Mouse (Mus musculus): ENCODE data around the gene Pou2f1. TPM values are rescaled to one million over a fixed set of nuclear protein-coding genes. Genes with fewer than 3 reads are reported as not detected.
A peak's percentile ranks its signal among the peaks of the same experiment; 100 is the strongest.

Pou2f1 gene
- polyA plus RNA-seq, 1 experiment from 2014 or later = 8.4 TPM

DNA sequence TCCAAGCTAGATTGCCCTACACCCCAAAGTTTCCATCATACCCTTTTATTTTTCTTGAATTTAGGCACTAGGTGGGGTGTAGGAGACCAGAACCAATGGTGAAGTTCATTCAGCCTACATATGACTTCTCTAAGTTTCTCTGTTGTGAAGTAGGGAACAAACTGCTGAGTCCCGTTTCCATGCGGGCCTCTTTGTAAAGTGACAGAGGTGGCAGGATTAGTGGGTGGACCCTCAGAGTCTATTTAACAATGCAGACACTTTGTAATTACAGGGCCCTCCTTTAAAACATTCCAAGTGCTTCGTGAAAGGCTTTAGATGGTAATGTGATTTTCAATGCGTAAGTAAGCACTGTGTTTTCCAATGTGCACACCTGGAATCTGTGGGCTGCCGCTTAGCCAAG is 32.6 kb upstream of the Pou2f1 start:
- WGBS = 60% methylated on average over 5 of the region's 5 CpGs
- H3K27ac ChIP-seq = no peak overlapping the region
- ATAC-seq (replicated peaks; ENCODE audit: insufficient number of reproducible peaks, insufficient read depth, low FRiP score, low read depth) = no peak
- no peak overlapping the region for H3K4me2 ChIP-seq
- no peaks in the 10 kb centered on the region for H3K27me3 ChIP-seq
- H3K36me3 ChIP-seq = no peaks in the 10 kb centered on the region
- no peak overlapping the region for H3K9ac ChIP-seq
- H3K4me3 ChIP-seq = no peak overlapping the region
- H3K4me1 ChIP-seq (replicated peaks) = no peaks in the 10 kb centered on the region
- no peaks in the 10 kb centered on the region for H3K9me3 ChIP-seq (replicated peaks)

DNA sequence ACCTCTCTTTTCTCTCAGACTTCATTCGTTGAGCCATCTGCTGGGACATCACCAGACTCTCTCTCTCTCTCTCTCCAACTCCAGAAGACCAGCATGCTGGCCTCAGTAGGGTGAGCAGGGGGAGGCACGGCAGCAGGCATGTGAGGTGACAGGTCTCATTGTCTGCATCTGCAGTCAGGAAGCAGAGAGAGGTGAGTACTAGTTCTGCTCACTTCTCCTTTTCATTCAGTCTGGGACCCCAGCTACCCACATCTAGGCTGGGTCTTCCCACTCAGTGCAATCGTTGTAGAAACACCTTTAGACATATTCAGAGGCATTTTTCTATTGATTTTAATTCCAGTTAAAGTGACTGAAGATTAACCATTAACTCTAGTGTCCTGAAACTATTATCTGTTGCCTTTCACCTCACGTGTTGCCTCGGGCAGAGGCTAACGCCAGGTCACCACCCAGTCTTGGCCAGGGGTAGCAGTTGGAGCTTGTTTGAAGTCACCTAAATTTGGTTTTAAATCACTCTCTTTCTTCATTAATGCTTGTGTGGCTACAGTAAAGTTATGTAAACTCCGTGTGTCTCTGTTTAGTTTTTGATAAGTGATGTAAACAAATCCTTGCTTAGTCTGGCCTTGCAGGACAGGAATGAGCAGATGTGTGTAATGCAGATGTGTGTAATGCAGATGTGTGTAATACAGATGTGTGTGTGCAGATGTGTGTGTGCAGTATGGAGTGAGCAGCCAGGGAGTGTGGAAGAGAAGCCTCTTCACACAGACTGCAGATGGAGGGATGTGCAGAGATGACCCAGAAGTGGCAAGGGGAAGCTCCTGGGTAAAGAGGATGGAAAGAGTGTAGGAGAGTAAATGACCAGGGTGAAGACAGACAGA is 29.4 kb upstream of the Pou2f1 start:
- Histone ChIP-seq H3K27ac (no peak overlapping the region), H3K36me3 (no peaks in the 10 kb centered on the region), H3K9me3 (replicated peaks) (no peaks in the 10 kb centered on the region), H3K27me3 (no peaks in the 10 kb centered on the region; the same call in 1 of the 2 replicates), H3K4me1 (replicated peaks) (no peaks in the 10 kb centered on the region), H3K4me3 (no peak overlapping the region), H3K9ac (no peak overlapping the region), H3K4me2 (no peak overlapping the region)
- no peak for ATAC-seq (replicated peaks; ENCODE audit: insufficient number of reproducible peaks, insufficient read depth, low FRiP score, low read depth)
- WGBS = 59% methylated on average over 7 of the region's 7 CpGs

DNA sequence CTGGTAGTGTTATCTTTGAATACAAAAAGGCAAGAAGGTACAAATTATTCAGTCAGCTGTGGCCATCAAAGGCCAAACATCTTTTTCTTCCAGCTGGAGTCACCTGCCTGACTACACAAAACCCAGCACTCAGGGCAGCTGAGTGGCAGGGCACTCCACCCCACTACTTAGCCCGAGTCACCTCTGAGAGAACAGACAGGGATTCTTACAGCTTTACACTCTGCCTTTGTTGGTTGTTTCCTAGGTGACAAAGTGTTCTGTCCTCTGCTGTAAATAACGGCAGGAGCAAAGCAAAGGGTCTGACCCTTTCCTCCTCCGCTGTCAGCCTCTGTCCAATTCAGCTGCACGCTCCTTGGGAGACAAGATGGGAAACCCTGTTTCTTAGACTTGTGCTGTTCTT is 21.5 kb upstream of the Pou2f1 start:
- WGBS = 33% methylated on average over 4 of the region's 4 CpGs
- ATAC-seq (replicated peaks; ENCODE audit: insufficient number of reproducible peaks, insufficient read depth, low FRiP score, low read depth) = 0 out of 2 replicates have a peak, but pooled peaks have one; percentile 47

DNA sequence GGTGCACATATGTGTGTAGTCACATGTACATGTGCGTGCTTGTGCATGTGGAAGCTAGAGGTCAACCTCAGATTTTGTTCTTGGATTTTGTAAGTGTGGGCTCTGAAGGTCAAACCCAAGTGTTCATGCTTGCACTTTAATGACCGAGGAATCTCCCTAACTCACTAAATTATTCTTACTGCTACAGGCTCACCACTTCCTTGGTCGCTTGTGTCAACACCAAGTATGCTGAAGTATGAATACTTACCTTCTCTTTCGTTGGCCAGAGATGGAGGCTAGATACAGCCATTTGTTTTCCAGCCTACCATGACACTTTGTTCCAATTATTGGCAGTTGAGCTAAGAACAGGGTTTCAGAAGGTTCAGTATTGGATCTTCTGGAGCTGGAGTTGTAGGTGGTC is 14.7 kb upstream of the Pou2f1 start:
- Histone ChIP-seq H3K4me1 (replicated peaks) (no peaks in the 10 kb centered on the region), H3K27me3 (no peaks in the 10 kb centered on the region), H3K4me2 (no peak overlapping the region), H3K27ac (no peak overlapping the region), H3K9ac (no peak overlapping the region), H3K9me3 (replicated peaks) (no peaks in the 10 kb centered on the region), H3K4me3 (no peak overlapping the region), H3K36me3 (no peaks in the 10 kb centered on the region)
- WGBS = 86% methylated on average over 4 of the region's 4 CpGs
- ATAC-seq (replicated peaks; ENCODE audit: insufficient number of reproducible peaks, insufficient read depth, low FRiP score, low read depth) = no peak

More for the DNA sequence above, 21.5 kb upstream of the Pou2f1 start:
- no peak overlapping the region for H3K4me3 ChIP-seq
- no peak overlapping the region for H3K4me2 ChIP-seq
- H3K9ac ChIP-seq = no peak overlapping the region
- no peaks in the 10 kb centered on the region for H3K9me3 ChIP-seq (replicated peaks)
- no peaks in the 10 kb centered on the region for H3K36me3 ChIP-seq
- no peak overlapping the region for H3K27ac ChIP-seq
- H3K4me1 ChIP-seq (replicated peaks) = peaks cover 4% of the 10 kb centered on the region
- H3K27me3 ChIP-seq = no peaks in the 10 kb centered on the region; the same call in 1 of the 2 replicates

DNA sequence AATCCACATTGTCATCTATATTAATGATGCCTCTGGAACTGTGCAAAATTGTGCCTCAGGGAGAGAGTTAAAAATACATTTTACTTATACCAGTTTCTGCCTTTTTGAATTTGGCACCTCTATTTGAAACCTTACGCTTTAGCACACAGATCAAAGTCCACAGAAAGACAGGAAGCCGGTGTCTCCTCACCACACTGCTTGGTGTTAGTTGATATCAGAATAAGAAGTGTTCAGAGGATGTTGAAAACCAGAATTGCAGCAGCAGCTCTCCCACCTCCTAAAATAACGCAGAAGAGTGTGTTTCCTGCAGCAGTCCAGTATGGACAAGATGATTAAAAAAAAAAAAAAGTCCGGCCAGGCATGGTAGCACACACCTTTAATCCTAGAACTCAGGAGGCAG is 13.8 kb upstream of the Pou2f1 start:
- WGBS = 21% methylated on average over 4 of the region's 4 CpGs
- ATAC-seq (replicated peaks; ENCODE audit: insufficient number of reproducible peaks, insufficient read depth, low FRiP score, low read depth) = no peak
- Histone ChIP-seq H3K4me1 (replicated peaks) (no peaks in the 10 kb centered on the region), H3K9ac (no peak overlapping the region), H3K4me2 (no peak overlapping the region), H3K27ac (no peak overlapping the region), H3K4me3 (no peak overlapping the region), H3K9me3 (replicated peaks) (no peaks in the 10 kb centered on the region), H3K36me3 (no peaks in the 10 kb centered on the region), H3K27me3 (no peaks in the 10 kb centered on the region)

DNA sequence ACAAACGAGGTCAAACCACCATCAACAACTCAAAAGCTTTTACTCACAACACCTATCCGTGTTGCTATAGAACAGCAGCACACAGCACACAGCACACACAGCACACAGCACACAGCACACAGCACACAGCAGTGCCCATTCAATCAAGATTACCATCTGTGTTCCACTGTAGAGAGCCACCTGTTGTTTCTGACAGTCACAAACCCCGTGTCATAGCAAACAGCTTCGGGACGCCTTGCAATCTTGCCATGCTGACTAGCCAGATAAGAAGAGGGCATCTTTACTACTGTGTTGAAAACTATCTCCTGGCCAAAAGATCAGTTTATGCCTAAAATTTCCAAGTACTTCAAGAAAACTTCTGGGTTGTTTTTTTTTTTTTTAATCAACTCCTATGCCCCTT is 12.1 kb upstream of the Pou2f1 start:
- ATAC-seq (replicated peaks; ENCODE audit: insufficient number of reproducible peaks, insufficient read depth, low FRiP score, low read depth) = no peak

DNA sequence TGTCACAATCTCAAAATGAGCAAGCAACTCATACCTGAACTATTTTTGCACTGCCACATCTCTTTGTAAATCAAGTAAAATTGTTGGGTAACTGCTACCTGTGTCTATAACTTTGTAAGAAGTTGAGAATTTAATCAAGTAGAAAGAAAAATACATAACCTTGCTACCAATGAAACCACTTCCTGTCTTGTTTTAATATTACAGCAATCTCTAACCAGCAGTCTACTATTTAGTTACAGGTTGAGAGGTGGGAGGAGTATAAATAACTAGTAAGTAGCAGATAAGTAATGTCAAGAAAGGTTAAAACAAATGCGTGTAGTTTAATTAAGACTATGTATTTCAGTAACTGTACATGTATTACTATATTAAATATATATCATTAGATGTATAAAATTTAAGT is 7.6 kb upstream of the Pou2f1 start:
- H3K36me3 ChIP-seq = no peaks in the 10 kb centered on the region
- no peaks in the 10 kb centered on the region for H3K27me3 ChIP-seq
- no peak overlapping the region for H3K9ac ChIP-seq
- WGBS = 84% methylated on average over 1 of the region's 1 CpGs
- H3K27ac ChIP-seq = no peak overlapping the region
- ATAC-seq (replicated peaks; ENCODE audit: insufficient number of reproducible peaks, insufficient read depth, low FRiP score, low read depth) = no peak
- no peaks in the 10 kb centered on the region for H3K9me3 ChIP-seq (replicated peaks)
- H3K4me1 ChIP-seq (replicated peaks) = no peaks in the 10 kb centered on the region
- H3K4me2 ChIP-seq = no peak overlapping the region
- H3K4me3 ChIP-seq = no peak overlapping the region

More for the DNA sequence above, 12.1 kb upstream of the Pou2f1 start:
- no peaks in the 10 kb centered on the region for H3K36me3 ChIP-seq
- H3K27ac ChIP-seq = no peak overlapping the region
- H3K9me3 ChIP-seq (replicated peaks) = no peaks in the 10 kb centered on the region
- no peaks in the 10 kb centered on the region for H3K27me3 ChIP-seq
- H3K9ac ChIP-seq = no peak overlapping the region
- H3K4me2 ChIP-seq = no peak overlapping the region
- H3K4me3 ChIP-seq = no peak overlapping the region
- H3K4me1 ChIP-seq (replicated peaks) = no peaks in the 10 kb centered on the region
- 42% methylated on average over 5 of the region's 5 CpGs for WGBS

DNA sequence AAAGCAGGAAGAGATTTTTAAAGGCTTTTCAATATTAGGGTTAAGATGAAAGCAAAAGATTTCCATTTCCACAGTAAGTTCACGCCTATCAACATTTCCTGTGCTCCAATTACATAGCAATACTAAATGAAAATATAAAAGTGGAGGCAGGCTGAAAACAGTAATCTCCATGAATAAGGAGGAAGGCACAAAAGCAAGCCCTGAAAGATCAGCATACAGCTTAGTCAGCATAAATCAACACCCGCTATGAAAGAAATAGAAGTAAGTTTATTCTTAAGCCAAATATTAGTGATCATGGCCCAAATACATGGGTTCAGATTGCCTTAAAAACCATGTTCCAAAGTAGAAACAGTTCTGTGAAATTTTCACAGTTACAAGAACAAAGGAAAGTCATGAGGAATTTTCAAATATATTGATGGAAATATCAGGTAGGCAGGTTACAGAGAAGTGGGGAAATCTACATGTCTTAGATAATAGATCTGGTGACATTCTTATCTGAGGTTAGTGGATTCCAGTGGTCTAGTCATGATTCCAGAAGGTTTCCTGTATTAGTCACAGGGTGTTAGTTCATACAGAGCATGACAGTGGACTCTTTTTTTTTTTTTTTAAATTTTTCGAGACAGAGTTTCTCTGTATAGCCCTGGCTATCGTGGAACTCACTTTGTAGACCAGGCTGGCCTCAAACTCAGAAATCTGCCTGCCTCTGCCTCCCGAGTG is 6.3 kb upstream of the Pou2f1 start:
- H3K27ac ChIP-seq = no peak overlapping the region
- H3K9me3 ChIP-seq (replicated peaks) = no peaks in the 10 kb centered on the region
- no peaks in the 10 kb centered on the region for H3K36me3 ChIP-seq
- no peaks in the 10 kb centered on the region for H3K27me3 ChIP-seq
- H3K4me2 ChIP-seq = no peak overlapping the region
- H3K4me1 ChIP-seq (replicated peaks) = no peaks in the 10 kb centered on the region
- ATAC-seq (replicated peaks; ENCODE audit: insufficient number of reproducible peaks, insufficient read depth, low FRiP score, low read depth) = no peak
- H3K4me3 ChIP-seq = no peak overlapping the region
- no peak overlapping the region for H3K9ac ChIP-seq
- 85% methylated on average over 5 of the region's 5 CpGs for WGBS

DNA sequence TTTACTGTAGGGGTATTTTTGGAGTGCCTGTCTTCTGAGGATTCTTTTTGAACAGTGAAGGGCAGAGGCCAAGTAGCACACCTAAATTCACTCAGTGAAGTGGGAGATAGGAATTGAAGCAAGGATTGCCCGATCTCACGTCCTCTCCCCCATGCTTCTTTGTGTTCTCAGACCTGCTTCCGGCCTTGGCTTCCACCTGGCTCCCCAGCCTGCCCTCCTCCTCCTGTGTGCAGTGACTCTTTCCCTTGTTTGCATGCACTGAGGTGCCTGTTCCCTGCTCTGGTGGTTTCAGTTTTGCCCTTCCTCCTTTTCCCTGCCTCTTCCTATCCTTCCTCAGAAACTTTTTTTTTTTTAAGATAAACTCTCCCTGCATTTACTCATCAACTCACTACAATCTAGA is 4.5 kb upstream of the Pou2f1 start:
- Histone ChIP-seq H3K9ac (no peak overlapping the region), H3K4me1 (replicated peaks) (no peaks in the 10 kb centered on the region), H3K27ac (no peak overlapping the region), H3K36me3 (no peaks in the 10 kb centered on the region), H3K4me3 (no peak overlapping the region), H3K9me3 (replicated peaks) (no peaks in the 10 kb centered on the region), H3K27me3 (no peaks in the 10 kb centered on the region), H3K4me2 (no peak overlapping the region)
- WGBS = 50% methylated on average over 3 of the region's 3 CpGs
- no peak for ATAC-seq (replicated peaks; ENCODE audit: insufficient number of reproducible peaks, insufficient read depth, low FRiP score, low read depth)

DNA sequence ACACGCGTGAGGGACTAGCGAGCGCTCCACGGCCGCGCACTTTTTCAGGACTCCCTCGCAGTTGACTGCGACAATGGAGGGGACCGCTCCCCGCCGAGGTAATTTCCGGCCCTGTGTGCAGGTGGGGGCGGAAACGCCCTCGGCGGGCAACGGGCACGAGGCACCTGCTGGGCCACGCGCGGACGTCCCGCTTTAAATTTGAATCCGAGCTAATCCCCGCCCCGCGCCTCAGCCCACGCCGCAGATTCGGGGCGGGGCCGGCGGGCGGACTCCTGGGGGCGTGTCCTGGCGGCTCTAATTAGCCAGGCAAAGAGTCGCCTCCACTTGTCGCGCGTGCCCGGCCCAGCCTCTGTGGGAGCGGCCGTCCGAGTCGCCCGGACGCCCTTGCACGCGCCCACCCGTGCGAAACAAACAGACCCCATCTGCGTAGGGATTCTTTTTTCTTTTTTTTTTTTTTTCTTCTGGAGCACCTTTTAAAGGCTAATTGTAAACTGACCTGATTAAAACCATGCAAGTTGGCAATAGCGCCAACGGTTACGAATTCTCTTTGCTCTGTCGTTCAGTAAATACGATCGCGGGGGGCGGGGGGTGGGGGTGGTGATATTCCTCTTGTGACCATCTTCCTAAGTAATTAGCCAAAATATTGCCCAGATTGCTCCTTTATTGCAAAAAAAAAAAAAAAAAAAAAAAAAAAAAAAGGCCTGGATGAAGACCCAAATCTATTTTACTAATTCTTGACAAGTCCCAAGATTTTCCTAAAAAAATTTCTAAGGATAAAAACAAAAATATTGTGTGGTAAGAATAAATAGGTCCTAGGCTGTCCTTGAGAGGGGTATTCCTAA is 924 bp upstream of the Pou2f1 start:
- peak overlapping the region; percentile 94 for H3K4me3 ChIP-seq
- H3K27me3 ChIP-seq = no peaks in the 10 kb centered on the region
- H3K4me2 ChIP-seq = peak overlapping the region; percentile 82
- peaks cover 18% of the 10 kb centered on the region for H3K4me1 ChIP-seq (replicated peaks)
- peak overlapping the region; percentile 81 for H3K27ac ChIP-seq
- ATAC-seq (replicated peaks; ENCODE audit: insufficient number of reproducible peaks, insufficient read depth, low FRiP score, low read depth) = peak; percentile 81
- no peaks in the 10 kb centered on the region for H3K36me3 ChIP-seq
- WGBS = under 1% methylated on average over 61 of the region's 61 CpGs
- peak overlapping the region; percentile 55 for H3K9ac ChIP-seq
- H3K9me3 ChIP-seq (replicated peaks) = no peaks in the 10 kb centered on the region

DNA sequence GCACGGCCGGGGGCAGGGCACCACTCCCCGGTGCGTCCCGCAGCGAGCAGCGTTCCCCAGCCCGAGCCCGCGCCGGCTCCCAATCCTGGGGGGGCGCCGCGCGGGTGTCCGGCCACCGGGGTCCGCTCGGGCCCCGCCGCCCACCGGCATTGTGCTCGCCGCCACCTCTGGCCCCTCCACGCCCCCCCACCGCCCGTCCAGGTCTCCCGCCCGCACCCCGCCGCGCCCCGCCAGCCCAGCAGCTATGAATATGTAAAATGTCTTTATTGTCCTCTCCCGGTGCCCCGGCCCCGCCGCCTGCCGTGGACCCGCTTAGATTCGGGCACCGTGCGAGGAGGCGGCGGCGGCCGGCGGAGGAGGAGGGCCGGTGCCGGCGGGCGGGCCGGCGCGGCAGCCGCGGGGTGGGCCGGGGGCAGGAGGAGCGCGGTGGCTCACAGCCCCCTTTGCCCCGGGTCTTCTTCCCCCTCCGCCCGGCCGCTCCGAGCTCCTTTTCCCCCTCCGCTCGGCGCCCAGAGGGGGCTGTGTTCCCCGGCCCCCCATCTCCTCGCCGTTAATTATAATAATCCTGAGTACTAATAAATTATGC is 481 bp downstream of the Pou2f1 start:
- peak overlapping the region; percentile 92 for H3K4me2 ChIP-seq
- ATAC-seq (replicated peaks; ENCODE audit: insufficient number of reproducible peaks, insufficient read depth, low FRiP score, low read depth) = peak; percentile 23
- no peaks in the 10 kb centered on the region for H3K36me3 ChIP-seq
- no peaks in the 10 kb centered on the region for H3K9me3 ChIP-seq (replicated peaks)
- H3K4me1 ChIP-seq (replicated peaks) = peaks cover 27% of the 10 kb centered on the region
- H3K27ac ChIP-seq = peak overlapping the region; percentile 93
- peak overlapping the region; percentile 98 for H3K9ac ChIP-seq
- WGBS = under 1% methylated on average over 42 of the region's 70 CpGs
- H3K27me3 ChIP-seq = no peaks in the 10 kb centered on the region
- H3K4me3 ChIP-seq = peak overlapping the region; percentile 94
